ENCODE assay signal across 4 mouse cellular contexts in genomic region chr17:12155236-12155635, GRCm38 (mm10).
"Had no signal": no experiment of that assay in that cellular context is flagged by ENCODE, and none has a peak within 500 bp of the region (broad histone marks: within the 10 kb centered on the region; RNA-seq: fewer than 3 reads in every experiment).

No protein-coding gene starts in this region.

- DNase-seq: kidney, adult 8-10 months; kidney, postnatal 25 days; lung, adult 2 months; thymus, postnatal 4 days had no signal
